Mouse (Mus musculus) left cerebral cortex, adult 9 months (tissue): Measurements from ENCODE around the gene Psmg4.

Experiments
- DNase-seq, 2 experiments: peaks; one replicate each; pipeline ENCODE4 v3.0.0; 2022; ENCODE audit warnings: low spot score in 2 of 2

The Psmg4 gene

GRCm38 (mm10) chr13:34148767-34149392 lies 13.9 kb upstream of the Psmg4 start:
- DNase-seq, result peak in 1 of 2 experiments; percentile 81

- no peak for DNase-seq
These were observed 13.1 kb upstream of the Psmg4 start for GRCm38 (mm10) chr13:34149463-34150176.

- DNase-seq, result peak in 1 of 2 experiments; percentile 63
These were observed 12.3 kb upstream of the Psmg4 start for GRCm38 (mm10) chr13:34150271-34151027.

DNA sequence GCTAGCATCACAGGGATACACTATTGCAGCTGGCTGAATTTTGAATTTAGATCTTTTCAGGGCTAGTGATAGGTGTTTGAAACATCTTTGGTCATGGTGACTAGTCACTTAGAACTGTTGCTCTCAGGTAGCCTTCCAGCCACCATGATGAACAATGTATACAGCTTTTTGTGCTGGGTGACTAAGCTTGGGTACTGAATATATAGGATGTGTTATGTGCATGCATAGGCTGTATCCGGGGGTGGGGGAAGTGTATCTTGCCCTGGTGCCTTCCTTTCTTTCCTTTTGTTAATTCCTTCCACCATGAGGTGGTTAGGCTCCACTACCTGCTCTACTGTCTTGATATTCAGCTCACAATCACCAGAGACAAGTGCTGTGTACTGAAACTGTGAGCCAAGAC lies 11.3 kb upstream of the Psmg4 start:
- no peak for DNase-seq

DNA sequence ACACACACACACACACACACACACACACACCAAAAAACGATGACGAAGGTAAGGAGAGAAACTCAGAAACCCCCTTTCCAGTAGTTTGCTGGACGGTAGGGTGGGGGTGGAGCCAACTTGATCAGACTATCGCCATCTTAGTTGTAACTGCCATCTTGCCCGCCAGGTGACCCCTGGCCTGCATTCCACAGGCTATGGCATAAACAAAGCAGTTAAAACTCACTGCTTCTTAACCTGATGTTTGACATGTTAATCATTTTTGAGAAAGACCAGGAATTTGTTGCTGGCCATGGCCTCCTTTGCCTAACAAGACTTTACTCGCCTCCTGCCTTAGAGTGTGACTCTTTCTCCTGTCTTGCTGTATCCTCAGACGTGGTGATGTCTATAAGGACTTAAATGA lies 10.1 kb upstream of the Psmg4 start:
- no peak for DNase-seq

- DNase-seq, result no peak
These were observed 9.3 kb upstream of the Psmg4 start for GRCm38 (mm10) chr13:34153254-34154011.

DNA sequence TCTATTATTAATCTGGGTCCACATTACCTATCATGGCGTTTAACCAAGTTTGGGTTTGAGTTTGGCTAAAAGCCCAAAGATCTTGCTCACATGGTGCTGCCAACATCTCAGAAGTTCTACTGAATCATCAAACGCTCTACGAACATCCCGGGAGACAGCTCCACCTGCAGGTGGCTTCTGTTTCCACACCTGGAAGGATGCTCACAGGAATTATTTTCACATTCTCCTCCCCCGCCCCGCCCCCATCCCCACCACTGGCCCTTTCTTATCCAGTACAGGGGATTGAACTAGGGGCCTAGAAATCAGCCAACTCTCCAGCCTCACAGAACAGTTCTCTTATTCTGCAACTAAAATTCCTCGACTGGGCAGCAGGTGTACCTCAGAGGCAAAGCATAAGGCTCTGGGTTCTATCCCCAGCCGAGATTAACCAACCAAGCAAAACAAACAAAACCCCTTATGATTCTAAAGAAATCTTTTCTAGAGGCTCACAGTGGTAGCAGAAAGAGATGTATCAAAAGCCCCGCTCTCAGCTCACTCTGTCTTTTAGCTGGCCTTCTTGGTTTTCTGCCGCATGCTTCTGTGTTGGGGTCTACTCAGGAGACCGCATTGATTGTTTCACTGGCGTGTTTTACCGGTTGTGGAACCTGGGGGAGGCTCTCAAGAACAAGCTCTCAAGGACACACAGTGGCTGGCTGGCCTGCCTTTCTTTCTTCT lies 8.4 kb upstream of the Psmg4 start:
- DNase-seq, result peak in 1 of 2 experiments; percentile 88

- peak in 1 of 2 experiments; percentile 83 for DNase-seq
These were observed 7.9 kb upstream of the Psmg4 start for GRCm38 (mm10) chr13:34154931-34155272.

DNA sequence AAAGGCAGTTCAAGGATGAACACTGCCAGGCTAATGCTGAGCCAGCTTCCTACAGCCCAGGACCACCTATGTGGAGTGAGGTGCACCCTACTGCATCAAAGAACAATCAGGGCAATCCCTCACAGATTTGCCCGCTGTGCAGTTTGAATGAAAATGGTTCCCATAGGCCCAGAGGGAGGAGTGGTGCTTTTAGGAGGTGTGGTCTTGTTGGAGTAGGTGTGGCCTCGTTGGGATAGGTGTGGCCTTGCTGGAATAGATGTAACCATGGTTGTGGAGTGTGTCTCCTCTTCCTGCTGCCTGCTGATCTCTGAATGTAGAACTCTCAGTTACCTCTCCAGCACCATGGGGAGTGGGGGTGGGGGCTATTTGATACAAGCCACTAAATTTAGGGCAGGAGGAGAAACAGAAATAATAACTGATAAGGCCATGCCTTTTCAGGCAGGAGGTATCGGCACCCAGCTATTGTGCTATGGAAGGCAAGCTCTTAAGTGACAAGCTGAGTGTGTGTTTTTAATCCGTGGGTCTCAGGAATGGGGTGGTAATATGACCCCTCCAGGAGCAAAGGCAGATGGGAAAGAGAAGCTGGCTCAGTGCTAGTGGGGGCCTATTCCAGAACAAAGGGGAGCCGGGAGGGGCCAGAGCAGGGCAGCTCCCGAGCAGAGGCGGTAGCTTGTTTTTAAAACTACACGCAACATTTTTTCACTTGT lies 6.5 kb upstream of the Psmg4 start:
- DNase-seq, result no peak

GRCm38 (mm10) chr13:34156840-34157185 lies 6.0 kb upstream of the Psmg4 start:
- no peak for DNase-seq

GRCm38 (mm10) chr13:34157596-34158157 lies 5.1 kb upstream of the Psmg4 start:
- no peak for DNase-seq

- DNase-seq, result no peak
These were observed 2.8 kb upstream of the Psmg4 start for GRCm38 (mm10) chr13:34159926-34160325.

- DNase-seq, result no peak
These were observed 676 bp downstream of the Psmg4 start for GRCm38 (mm10) chr13:34163304-34163975.

DNA sequence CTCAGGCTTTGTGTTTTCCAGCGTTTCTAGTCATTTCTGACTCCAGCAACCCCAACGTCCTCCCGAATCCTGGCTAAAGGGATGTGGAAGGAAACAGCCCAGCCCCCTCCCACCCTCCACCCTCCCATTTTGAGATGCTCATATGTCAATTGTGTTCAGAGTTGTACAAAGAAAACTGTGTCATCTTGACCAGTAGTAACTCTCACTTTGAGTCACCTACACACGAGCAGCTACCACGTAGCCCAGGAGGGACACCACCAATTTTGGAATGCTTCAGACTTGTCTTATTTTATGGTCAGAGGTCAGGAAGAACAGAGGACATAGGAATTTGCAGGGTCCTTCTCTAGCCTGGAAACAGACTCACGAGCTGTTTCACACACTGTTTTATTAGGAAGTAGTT lies 11.3 kb downstream of the Psmg4 start:
- no peak for DNase-seq

DNA sequence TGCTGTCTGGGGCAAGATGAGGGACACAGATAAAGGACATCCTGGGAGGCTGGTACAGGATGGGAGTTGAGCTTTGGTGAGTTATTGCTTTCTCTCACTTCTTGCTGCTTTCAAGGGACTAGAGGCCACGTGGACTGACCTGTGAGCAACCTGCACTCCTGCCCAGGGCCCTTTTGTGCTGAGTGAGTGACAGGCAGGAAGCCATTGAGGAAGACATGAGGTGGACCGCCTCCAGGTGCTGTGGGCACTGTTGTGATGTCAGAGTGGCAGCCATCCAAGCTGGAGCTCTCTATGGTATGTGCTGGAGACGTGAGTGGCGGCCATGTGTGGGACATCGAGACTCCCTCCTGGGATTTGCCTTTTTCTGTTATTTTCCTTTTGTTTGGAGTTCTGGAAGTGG lies 18.9 kb downstream of the Psmg4 start:
- DNase-seq, result no peak

GRCm38 (mm10) chr13:34185371-34185770 lies 22.6 kb downstream of the Psmg4 start:
- DNase-seq, result no peak

GRCm38 (mm10) chr13:34187571-34187970 lies 24.8 kb downstream of the Psmg4 start:
- DNase-seq, result peak in 1 of 2 experiments; percentile 84

- no peak for DNase-seq
These were observed 29.8 kb downstream of the Psmg4 start for GRCm38 (mm10) chr13:34192414-34193191.

DNA sequence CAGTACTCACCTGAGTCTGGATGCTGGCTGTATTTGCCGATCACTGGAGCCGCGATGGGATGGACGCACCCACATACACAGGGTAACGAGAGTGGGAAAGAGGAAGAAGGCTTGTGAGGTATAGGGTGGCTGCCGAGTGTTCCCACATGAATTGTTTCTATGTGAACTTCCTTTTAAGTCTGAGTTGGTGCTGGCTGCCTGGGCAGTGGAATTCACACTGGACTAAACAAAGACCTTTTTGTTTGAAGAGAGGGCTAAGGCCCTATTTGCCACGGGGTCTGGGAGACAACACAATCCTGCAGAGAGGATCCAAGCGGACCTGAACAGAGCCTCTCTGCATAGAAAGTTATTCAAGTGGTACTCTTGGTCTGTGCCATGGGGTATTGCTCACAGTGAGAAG lies 30.6 kb downstream of the Psmg4 start:
- no peak for DNase-seq
